Mouse (Mus musculus) frontal cortex, adult 2 months (tissue): ENCODE measurements around the gene Asf1a. TPM values are rescaled to one million over a fixed set of nuclear protein-coding genes. Genes with fewer than 3 reads are reported as not detected.
A peak's percentile ranks its signal among the peaks of the same experiment; 100 is the strongest.
"Not testable (repeated sequence)": the region's sequence is repeated elsewhere in the genome, so short reads cannot be mapped to it uniquely, and the experiment has no call there.

ENCODE experiments used
- DNase-seq, 2 experiments: peaks; one replicate each; pipeline ENCODE4 v3.0.0; 2022; ENCODE audit warnings: low spot score in 1 of 2; ENCODE audit errors: extremely low spot score in 1 of 2
- polyA plus RNA-seq: library from polyadenylated mRNA; depleted of rRNA; stranded (reverse); fragments of >200 nt; gene quantifications from 2 replicates; pipeline ENCODE4 v1.2.3, GENCODE M21; 2012; rRNA removed

Asf1a gene
- 16.0 and 20.1 TPM in 2 replicates for polyA plus RNA-seq

- DNase-seq: peak; percentile 93 to 97
Observed at GRCm38 (mm10) chr10:53596677-53597120, at the start of gene Asf1a. Gene Asf1a (plus strand): TSS chr10:53596757.

GRCm38 (mm10) chr10:53562001-53562400, 34.6 kb upstream of the Asf1a start:
- DNase-seq: no peak

GRCm38 (mm10) chr10:53565538-53565937, 31.0 kb upstream of the Asf1a start:
- DNase-seq: no peak

- no peak for DNase-seq
Observed at GRCm38 (mm10) chr10:53568531-53568930, 28.0 kb upstream of the Asf1a start.

GRCm38 (mm10) chr10:53580137-53580536, 16.4 kb upstream of the Asf1a start:
- DNase-seq: no peak

GRCm38 (mm10) chr10:53580621-53581081, 15.9 kb upstream of the Asf1a start:
- DNase-seq: peak in 1 of 2 experiments; percentile 44

GRCm38 (mm10) chr10:53581087-53581486, 15.5 kb upstream of the Asf1a start:
- DNase-seq: no peak

GRCm38 (mm10) chr10:53585777-53586176, 10.8 kb upstream of the Asf1a start:
- no peak for DNase-seq

- peak; percentile 51 to 78 for DNase-seq
Observed at GRCm38 (mm10) chr10:53595744-53596676, 547 bp upstream of the Asf1a start.

GRCm38 (mm10) chr10:53597121-53597881, 744 bp downstream of the Asf1a start:
- peak in 1 of 2 experiments; percentile 28 for DNase-seq

GRCm38 (mm10) chr10:53598821-53599220, 2.3 kb downstream of the Asf1a start:
- DNase-seq: no peak

- no peak for DNase-seq
Observed at GRCm38 (mm10) chr10:53605328-53605727, 8.8 kb downstream of the Asf1a start.

GRCm38 (mm10) chr10:53608274-53608673, 11.7 kb downstream of the Asf1a start:
- DNase-seq: no peak

GRCm38 (mm10) chr10:53612172-53612571, 15.6 kb downstream of the Asf1a start:
- peak in 1 of 2 experiments; percentile 19 for DNase-seq

- no peak for DNase-seq
Observed at GRCm38 (mm10) chr10:53613955-53614354, 17.4 kb downstream of the Asf1a start.

GRCm38 (mm10) chr10:53615850-53616616, 19.5 kb downstream of the Asf1a start:
- no peak for DNase-seq

- peak; percentile 77 to 92 for DNase-seq
Observed at GRCm38 (mm10) chr10:53629247-53629917, 32.8 kb downstream of the Asf1a start.

- DNase-seq: peak; percentile 95 to 98
Observed at GRCm38 (mm10) chr10:53629918-53630250, 33.3 kb downstream of the Asf1a start.

GRCm38 (mm10) chr10:53630339-53630738, 33.8 kb downstream of the Asf1a start, which contains the start of gene Mcm9:
Gene Mcm9 (minus strand): TSS chr10:53630439.
- not testable (repeated sequence) for DNase-seq

- no peak for DNase-seq
Observed at GRCm38 (mm10) chr10:53634160-53634559, 37.6 kb downstream of the Asf1a start.
